In genomic region chr13:112153681-112154127, GRCm38 (mm10) we compare ENCODE assay signal across 9 mouse cellular contexts.
DNase-seq lines count a peak whose midpoint lies in the region; ATAC-seq and TF ChIP-seq lines count a peak whose summit lies in the region.
"Had no signal": no experiment of that assay in that cellular context is flagged by ENCODE, and none has a peak within 500 bp of the region (broad histone marks: within the 10 kb centered on the region; RNA-seq: fewer than 3 reads in every experiment).

No protein-coding gene starts in this region.

- peak; percentile 87 for DNase-seq in intestine, embryonic 14.5 days (ENCODE audit: low spot score)
- peak; percentile 18 for DNase-seq in brain, adult 2 months (ENCODE audit: low read depth, low spot score)
- DNase-seq in kidney, postnatal 10 days = peak; percentile 52
- no peak for DNase-seq in gastrocnemius, postnatal 14 days
- DNase-seq in urinary bladder, postnatal 10 days (ENCODE audit: low spot score) = no peak

- H3K4me2 ChIP-seq in intestine, embryonic 14.5 days (ENCODE audit: low read length) = peak overlapping the region; percentile 38; the same call in 1 of the 2 replicates
- H3K4me2 ChIP-seq in intestine, postnatal 0 days (replicated peaks; ENCODE audit: low read depth) = no peak overlapping the region
- H3K4me2 ChIP-seq in embryonic facial prominence, embryonic 13.5 days = peak overlapping the region; percentile 52
- no peak overlapping the region for H3K4me2 ChIP-seq in neural tube, embryonic 14.5 days (ENCODE audit: low read depth, low read length)

- intact Hi-C loops in gastrocnemius, postnatal 14 days (cut with DNase I; ENCODE audit: low total_unique reads) = no loop called here

- H3K27ac ChIP-seq in intestine, embryonic 14.5 days (ENCODE audit: low read depth) = peak overlapping the region; percentile 58; the same call in 1 of the 2 replicates
- no peak overlapping the region for H3K27ac ChIP-seq in intestine, postnatal 0 days (ENCODE audit: low read depth, low read length)
- H3K27ac ChIP-seq in embryonic facial prominence, embryonic 13.5 days = no peak overlapping the region
- H3K27ac ChIP-seq in neural tube, embryonic 14.5 days (ENCODE audit: low read depth, low read length) = peak overlapping the region; percentile 16; the same call in 1 of the 2 replicates
- H3K27ac ChIP-seq: liver, embryonic 15.5 days had no signal

- H3K9me3 ChIP-seq in intestine, embryonic 14.5 days (ENCODE audit: control insufficient read depth, low read length) = peaks cover 3% of the 10 kb centered on the region; the same call in 1 of the 2 replicates
- H3K9me3 ChIP-seq in intestine, postnatal 0 days (ENCODE audit: control insufficient read depth) = no peaks in the 10 kb centered on the region
- H3K9me3 ChIP-seq in embryonic facial prominence, embryonic 13.5 days = peaks cover 5% of the 10 kb centered on the region; the same call in 1 of the 2 replicates
- H3K9me3 ChIP-seq in neural tube, embryonic 14.5 days (ENCODE audit: control insufficient read depth, low read length) = no peaks in the 10 kb centered on the region
- H3K9me3 ChIP-seq: liver, embryonic 15.5 days had no signal

- no peak overlapping the region for H3K9ac ChIP-seq in intestine, embryonic 14.5 days (ENCODE audit: low read length)
- H3K9ac ChIP-seq in intestine, postnatal 0 days (ENCODE audit: low read depth, low read length) = no peak overlapping the region
- H3K9ac ChIP-seq in embryonic facial prominence, embryonic 13.5 days = no peak overlapping the region
- H3K9ac ChIP-seq in neural tube, embryonic 14.5 days (replicated peaks; ENCODE audit: low read depth, low read length) = no peak overlapping the region
- H3K9ac ChIP-seq: liver, embryonic 15.5 days had no signal

- TF ChIP-seq CTCF in intestine, postnatal 0 days (IDR thresholded peaks at IDR 0.05; ENCODE audit: low read depth) = no peak

- no peaks in the 10 kb centered on the region for H3K27me3 ChIP-seq in intestine, embryonic 14.5 days (replicated peaks; ENCODE audit: control insufficient read depth, insufficient read depth, low read length)
- no peaks in the 10 kb centered on the region for H3K27me3 ChIP-seq in intestine, postnatal 0 days (replicated peaks; ENCODE audit: control insufficient read depth, insufficient read depth, low read length)
- H3K27me3 ChIP-seq in embryonic facial prominence, embryonic 13.5 days = no peaks in the 10 kb centered on the region
- no peaks in the 10 kb centered on the region for H3K27me3 ChIP-seq in neural tube, embryonic 14.5 days (ENCODE audit: control insufficient read depth, insufficient read depth, low read length)

- no peak overlapping the region for H3K4me3 ChIP-seq in intestine, embryonic 14.5 days (ENCODE audit: low read depth, low read length)
- H3K4me3 ChIP-seq in intestine, postnatal 0 days (ENCODE audit: low read depth, low read length) = no peak overlapping the region
- no peak overlapping the region for H3K4me3 ChIP-seq in embryonic facial prominence, embryonic 13.5 days
- H3K4me3 ChIP-seq in neural tube, embryonic 14.5 days (ENCODE audit: low read depth, low read length) = no peak overlapping the region

- H3K4me1 ChIP-seq in intestine, embryonic 14.5 days (replicated peaks; ENCODE audit: control insufficient read depth, insufficient read depth, low read length) = peaks cover 19% of the 10 kb centered on the region
- H3K4me1 ChIP-seq in intestine, postnatal 0 days (replicated peaks; ENCODE audit: control insufficient read depth, insufficient read depth, low read length) = peaks cover 10% of the 10 kb centered on the region; the same call in 1 of the 2 replicates
- peaks cover 24% of the 10 kb centered on the region for H3K4me1 ChIP-seq in embryonic facial prominence, embryonic 13.5 days
- H3K4me1 ChIP-seq in neural tube, embryonic 14.5 days (ENCODE audit: control insufficient read depth, insufficient read depth, low read length) = peaks cover 12% of the 10 kb centered on the region

- 19% methylated on average over 4 of the region's 4 CpGs for WGBS in intestine, embryonic 14.5 days
- WGBS in intestine, postnatal 0 days = 25% methylated on average over 4 of the region's 4 CpGs
- WGBS in embryonic facial prominence, embryonic 13.5 days = 28% methylated on average over 4 of the region's 4 CpGs
- WGBS in neural tube, embryonic 14.5 days = 27% methylated on average over 4 of the region's 4 CpGs

- ATAC-seq in intestine, embryonic 14.5 days (replicated peaks; ENCODE audit: low FRiP score, low TSS enrichment, low read depth) = peak; percentile 83
- ATAC-seq in intestine, postnatal 0 days = no peak
- ATAC-seq in embryonic facial prominence, embryonic 13.5 days (ENCODE audit: insufficient number of reproducible peaks, insufficient read depth, low FRiP score, low TSS enrichment, low read depth) = no peak
- peak; percentile 71 for ATAC-seq in neural tube, embryonic 14.5 days (ENCODE audit: low read depth)

- H3K36me3 ChIP-seq in intestine, embryonic 14.5 days (ENCODE audit: control insufficient read depth, insufficient read depth, low read length) = no peaks in the 10 kb centered on the region
- H3K36me3 ChIP-seq in intestine, postnatal 0 days (ENCODE audit: control insufficient read depth, insufficient read depth) = no peaks in the 10 kb centered on the region
- no peaks in the 10 kb centered on the region for H3K36me3 ChIP-seq in embryonic facial prominence, embryonic 13.5 days
- no peaks in the 10 kb centered on the region for H3K36me3 ChIP-seq in neural tube, embryonic 14.5 days (ENCODE audit: control insufficient read depth, insufficient read depth, low read length)
- H3K36me3 ChIP-seq: liver, embryonic 15.5 days had no signal

Comparison
In these comparisons a context has a peak if more than half of its experiments do, and no peak if none do; other contexts are left out.
1. ATAC-seq: peak in intestine, embryonic 14.5 days (single experiment) and neural tube, embryonic 14.5 days (single experiment); none in intestine, postnatal 0 days (single experiment) and embryonic facial prominence, embryonic 13.5 days (single experiment).
2. H3K27ac ChIP-seq: peak in intestine, embryonic 14.5 days (single experiment) and neural tube, embryonic 14.5 days (single experiment); none in intestine, postnatal 0 days (single experiment) and embryonic facial prominence, embryonic 13.5 days (single experiment).
3. H3K4me2 ChIP-seq: peak in intestine, embryonic 14.5 days (single experiment) and embryonic facial prominence, embryonic 13.5 days (single experiment); none in intestine, postnatal 0 days (single experiment) and neural tube, embryonic 14.5 days (single experiment).
4. DNase-seq: peak in intestine, embryonic 14.5 days (single experiment), brain, adult 2 months (single experiment) and kidney, postnatal 10 days (single experiment); none in gastrocnemius, postnatal 14 days (single experiment) and urinary bladder, postnatal 10 days (single experiment).